Mouse (Mus musculus) monocyte, adult 5-6 weeks (primary cell): Measurements from ENCODE around the gene Rhox13. TPM values are rescaled to one million over a fixed set of nuclear protein-coding genes. Genes with fewer than 3 reads are reported as not detected.

ENCODE experiments used
- ATAC-seq: fragments of 153-309, 156-312 bp; replicated peaks from 2 replicates; pipeline ENCODE4 v1.8.0; 2017; ENCODE audit warnings: mild to moderate bottlenecking; ENCODE audit not compliant: low TSS enrichment, insufficient number of reproducible peaks, severe bottlenecking, poor library complexity, low FRiP score
- total RNA-seq: library from RNA; stranded (forward); fragments of 200-1000, 200-491, 200-594 nt; gene quantifications from 3 replicates; pipeline ENCODE4 v1.2.3, GENCODE M21; 2017

Gene Rhox13
- not detected in 3 replicates for total RNA-seq

- no peak for ATAC-seq
Observed at GRCm38 (mm10) chrX:38120982-38121381, at the start of gene Rhox13. Rhox13 (plus strand) TSS chrX:38121219.

GRCm38 (mm10) chrX:38084226-38084625 is 36.8 kb upstream of the Rhox13 start:
- no peak for ATAC-seq

- ATAC-seq = no peak
Observed at GRCm38 (mm10) chrX:38085041-38085440, 36.0 kb upstream of the Rhox13 start, which contains the start of gene Rhox11. Rhox11 (minus strand) TSS chrX:38085141.

DNA sequence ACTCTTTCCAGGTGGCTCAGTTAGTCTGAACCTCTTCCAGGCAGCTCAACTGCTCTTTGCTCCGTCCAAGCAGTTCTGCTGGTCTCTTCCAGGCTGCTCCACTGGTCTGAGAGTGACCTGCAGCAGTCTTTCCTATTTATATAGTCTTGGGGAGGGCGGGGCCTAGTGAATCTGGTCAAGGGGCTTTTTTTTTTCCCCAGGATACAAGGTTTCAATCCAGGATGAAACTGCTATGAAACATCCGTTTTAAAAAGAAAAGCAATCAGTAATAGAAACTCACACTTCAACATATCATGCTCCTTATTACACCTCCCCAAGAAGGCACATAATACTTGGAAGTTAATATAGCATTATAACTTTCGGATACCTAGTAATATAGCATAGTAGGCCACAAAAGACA is 10.2 kb upstream of the Rhox13 start, which contains the start of gene Rhox12:
Gene Rhox12 (minus strand): TSS at position 101 of the 400 bp plus-strand sequence.
- no peak for ATAC-seq

GRCm38 (mm10) chrX:38121478-38121877 is 459 bp downstream of the Rhox13 start:
- ATAC-seq = no peak

GRCm38 (mm10) chrX:38159097-38159496 is 38.1 kb downstream of the Rhox13 start:
- ATAC-seq = no peak

GRCm38 (mm10) chrX:38165315-38165714 is 44.3 kb downstream of the Rhox13 start:
- no peak for ATAC-seq

DNA sequence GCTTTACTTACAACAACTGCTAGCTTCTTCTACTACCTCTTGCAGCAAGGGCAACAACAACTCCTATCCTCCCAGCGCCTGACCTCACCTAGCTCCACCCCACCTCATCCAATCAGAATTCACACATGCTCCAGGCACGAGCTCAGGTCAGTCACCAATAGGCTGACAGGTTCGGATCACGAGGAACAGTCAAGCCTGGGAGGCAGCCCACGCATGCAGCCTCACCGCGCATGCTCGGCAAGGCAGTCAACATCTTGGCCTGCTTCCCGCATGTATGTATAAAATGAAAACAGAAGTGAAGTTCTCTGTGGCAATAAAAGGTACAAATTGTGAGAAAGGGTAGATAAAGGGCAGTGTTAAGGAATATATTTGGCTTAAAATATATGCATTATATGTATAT is 45.0 kb downstream of the Rhox13 start:
- no peak for ATAC-seq

DNA sequence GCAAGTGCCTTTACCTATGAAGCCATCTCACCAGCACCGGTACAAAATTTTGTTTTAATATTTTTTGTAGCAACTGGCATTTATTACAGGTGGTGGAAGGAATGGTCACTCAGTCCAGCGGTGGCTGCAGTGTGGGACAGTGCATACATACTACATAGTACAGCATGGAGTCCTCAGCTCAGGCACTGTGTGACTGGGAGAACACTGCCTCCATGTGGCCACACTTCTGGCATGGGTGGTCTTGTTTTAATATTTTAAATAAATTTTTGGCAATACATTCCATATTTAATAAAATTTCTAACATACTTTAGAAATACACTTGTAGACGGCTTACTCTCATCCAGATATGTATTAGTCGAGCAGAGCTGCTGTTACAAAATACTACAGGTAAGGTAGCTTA is 45.6 kb downstream of the Rhox13 start:
- no peak for ATAC-seq

Other genes with a start within 250 kb of the Rhox13 start
- not detected in 3 replicates for gene Rhox8, start 242.3 kb upstream of the Rhox13 start, total RNA-seq
- gene Rhox7b, start 224.0 kb upstream of the Rhox13 start, total RNA-seq = not detected in 3 replicates
- not detected in 3 replicates for gene Rhox9, start 219.4 kb upstream of the Rhox13 start, total RNA-seq
- gene Btg1-ps1, start 102.4 kb upstream of the Rhox13 start, total RNA-seq = not detected in 3 replicates
- not detected in 3 replicates for gene Btg1-ps2, start 78.1 kb upstream of the Rhox13 start, total RNA-seq
- not detected in 3 replicates for gene Rhox10, start 54.7 kb upstream of the Rhox13 start, total RNA-seq
- gene Rhox11, start 36.1 kb upstream of the Rhox13 start, total RNA-seq = not detected in 3 replicates
- gene Rhox12, start 10.3 kb upstream of the Rhox13 start, total RNA-seq = not detected in 3 replicates
- gene Zbtb33, start 68.6 kb downstream of the Rhox13 start, total RNA-seq = 23.9 to 32.8 TPM (median 25.2 TPM) in 3 replicates
- gene Tmem255a, start 131.2 kb downstream of the Rhox13 start, total RNA-seq = not detected in 3 replicates
- not detected in 3 replicates for gene Atp1b4, start 195.0 kb downstream of the Rhox13 start, total RNA-seq